Mouse (Mus musculus) ES-E14 (cell line): Measurements from ENCODE around the gene Brap. TPM values are rescaled to one million over a fixed set of nuclear protein-coding genes. Genes with fewer than 3 reads are reported as not detected.

Experiments used
- DNase-seq: peaks from one replicate; pipeline ENCODE4 v3.0.0-alpha.2; 2013; ENCODE audit warnings: low read depth, low spot score
- H3K27ac ChIP-seq: 2 replicates; pipeline ENCODE4 v1.5.1; 2012; ENCODE audit warnings: low read depth, mild to moderate bottlenecking, low read length, moderate library complexity, mixed read lengths; ENCODE audit not compliant: poor library complexity, insufficient read depth, severe bottlenecking
- H3K36me3 ChIP-seq: 2 replicates; pipeline ENCODE4 v1.6.1; 2012; ENCODE audit warnings: mild to moderate bottlenecking, low read length, moderate library complexity, mixed read lengths; ENCODE audit not compliant: control insufficient read depth, poor library complexity, insufficient read depth, severe bottlenecking
- H3K4me1 ChIP-seq, 2 experiments: fragments of 150-350 bp in 1 of 2; sonication (generic) in 1 of 2; 2 replicates each; pipeline ENCODE4 v1.6.1; 2012; ENCODE audit warnings: low read length in 2 of 2, mild to moderate bottlenecking in 1 of 2, mixed read lengths in 1 of 2; ENCODE audit not compliant: control insufficient read depth in 2 of 2, insufficient read depth in 2 of 2, poor library complexity in 1 of 2
- H3K4me3 ChIP-seq, 2 experiments: fragments of 150-350 bp in 1 of 2; sonication (generic) in 1 of 2; 2 replicates each; pipeline ENCODE4 v1.5.1; 2012; ENCODE audit warnings: low read length in 2 of 2, low read depth in 1 of 2, mild to moderate bottlenecking in 1 of 2, mixed read lengths in 1 of 2; ENCODE audit not compliant: insufficient read depth in 1 of 2, poor library complexity in 1 of 2, severe bottlenecking in 1 of 2
- H3K9ac ChIP-seq: 2 replicates; pipeline ENCODE4 v1.6.1; 2012; ENCODE audit warnings: low read depth, mild to moderate bottlenecking, low read length, mixed read lengths; ENCODE audit not compliant: poor library complexity, insufficient read depth, severe bottlenecking
- H3K9me3 ChIP-seq: fragments of 150-350 bp; sonication (generic); 2 replicates; pipeline ENCODE4 v1.6.1; 2012; ENCODE audit warnings: low read depth, mild to moderate bottlenecking, low read length; ENCODE audit not compliant: control insufficient read depth, insufficient read depth
- CHD2 ChIP-seq: IDR thresholded peaks from 2 replicates; pipeline ENCODE4 v1.6.1; 2014; ENCODE audit warnings: mild to moderate bottlenecking, low read depth, low read length, inconsistent platforms
- HCFC1 ChIP-seq: IDR thresholded peaks from 2 replicates; pipeline ENCODE4 v1.6.1; 2012; ENCODE audit warnings: low read length, inconsistent platforms, borderline replicate concordance; ENCODE audit not compliant: insufficient read depth
- MAFK ChIP-seq: IDR thresholded peaks from 2 replicates; pipeline ENCODE4 v1.6.1; 2014; ENCODE audit warnings: mild to moderate bottlenecking, low read depth, low read length, inconsistent platforms; ENCODE audit not compliant: insufficient read depth
- ZC3H11A ChIP-seq: IDR thresholded peaks from 2 replicates; pipeline ENCODE4 v1.6.1; 2012; ENCODE audit warnings: low read depth, mild to moderate bottlenecking, inconsistent platforms, low read length, borderline replicate concordance
- ZNF384 ChIP-seq: IDR thresholded peaks from 2 replicates; pipeline ENCODE4 v1.6.1; 2012; ENCODE audit warnings: low read depth, low read length, inconsistent platforms
- in situ Hi-C, 2 experiments: fragments of 600-800 bp; cut with MboI; formaldehyde crosslinking; loops; one replicate each; pipeline ENCODE4 v1.15.1; 2025; ENCODE audit warnings: low sequenced_read_pairs in 2 of 2, inconsistent platforms in 1 of 2; ENCODE audit not compliant: unreplicated experiment in 2 of 2
- total RNA-seq: library from RNA; depleted of rRNA; stranded (reverse); fragments of 300-350 nt; gene quantifications from 2 replicates; pipeline ENCODE4 v1.2.3, GENCODE M21; 2012

Brap gene
- total RNA-seq, 1 experiment = 31.8 TPM

- TF ChIP-seq ZC3H11A (no peak), CHD2 (no peak), MAFK (no peak), HCFC1 (no peak), ZNF384 (no peak)
- no peak for DNase-seq
- Histone ChIP-seq H3K36me3 (no peaks in the 10 kb centered on the region), H3K9ac (peak overlapping the region; percentile 31; the same call in 1 of the 2 replicates), H3K4me1 (peaks cover 10 to 12% of the 10 kb centered on the region in 2 experiments), H3K9me3 (no peaks in the 10 kb centered on the region), H3K27ac (no peak overlapping the region), H3K4me3 (0 out of 4 replicates have a peak overlapping the region, but pooled peaks of 1 of the 2 experiments have one; percentile 13)
- in situ Hi-C loops = no loop called here
Observed at GRCm38 (mm10) chr5:121700496-121700895, 40.1 kb downstream of the Brap start.

DNA sequence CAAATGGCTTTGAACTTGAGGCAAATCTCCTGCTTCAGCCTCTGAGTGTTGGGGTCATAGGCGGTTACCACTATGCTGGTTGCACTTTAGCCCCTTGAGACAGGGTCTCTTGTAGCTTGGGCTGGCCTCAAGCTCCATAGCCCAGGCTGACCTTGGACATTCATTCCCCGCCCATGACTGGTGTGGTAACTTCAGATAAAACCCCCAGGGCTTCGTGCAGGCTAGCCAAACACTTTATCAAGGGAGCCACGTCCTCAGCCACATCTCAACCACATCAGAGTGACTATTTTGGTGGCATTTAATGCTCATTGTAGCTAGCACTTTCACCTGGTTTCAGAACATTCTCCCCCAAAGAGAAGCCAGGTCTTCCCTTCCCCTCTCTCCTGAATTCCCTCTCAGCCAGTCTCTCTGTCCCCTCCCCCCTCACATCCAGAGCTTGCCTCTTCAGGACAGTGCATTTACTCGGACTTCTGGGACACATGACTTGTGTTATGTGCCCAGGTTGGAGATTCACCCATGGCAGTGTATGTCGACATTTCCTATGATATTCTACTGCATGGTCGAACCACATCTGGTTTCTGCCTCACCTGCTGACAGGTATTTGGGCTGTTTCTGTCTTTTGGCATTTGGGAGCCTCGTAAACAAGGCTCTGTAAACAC is 40.9 kb downstream of the Brap start:
- DNase-seq = no peak
- in situ Hi-C loops = no loop called here
- no peak overlapping the region; the same call in 1 of the 2 replicates for H3K9ac ChIP-seq
- peaks cover 10 to 12% of the 10 kb centered on the region in 2 experiments for H3K4me1 ChIP-seq
- no peaks in the 10 kb centered on the region for H3K9me3 ChIP-seq
- H3K36me3 ChIP-seq = no peaks in the 10 kb centered on the region
- H3K4me3 ChIP-seq = no peak overlapping the region
- no peak overlapping the region for H3K27ac ChIP-seq
- TF ChIP-seq ZC3H11A = no peak
- no peak for TF ChIP-seq MAFK
- no peak for TF ChIP-seq CHD2
- no peak for TF ChIP-seq ZNF384
- no peak for TF ChIP-seq HCFC1

DNA sequence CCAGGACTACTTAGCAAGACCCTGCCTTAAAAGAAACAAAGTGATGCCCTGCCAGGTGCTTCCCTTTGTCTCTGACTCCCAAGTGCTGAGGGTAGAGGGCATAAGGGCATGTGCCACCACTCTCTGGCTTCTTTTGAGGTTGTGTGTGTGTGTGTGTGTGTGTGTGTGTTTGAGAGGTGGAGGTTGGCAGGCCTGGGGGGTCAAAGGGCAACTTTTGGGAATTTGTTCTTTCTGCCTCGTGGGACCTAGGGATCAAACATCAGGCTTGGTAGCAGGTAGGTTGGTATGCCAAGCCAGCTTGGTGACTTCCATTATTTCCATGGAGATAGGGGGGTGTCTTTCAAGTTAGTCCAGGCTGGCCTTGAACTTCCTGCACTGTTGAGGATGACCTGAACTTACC is 43.0 kb downstream of the Brap start:
- Histone ChIP-seq H3K4me1 (peaks cover 10 to 12% of the 10 kb centered on the region in 2 experiments), H3K9ac (no peak overlapping the region), H3K36me3 (no peaks in the 10 kb centered on the region), H3K4me3 (no peak overlapping the region), H3K27ac (no peak overlapping the region), H3K9me3 (no peaks in the 10 kb centered on the region)
- DNase-seq = no peak
- in situ Hi-C loops = no loop called here
- TF ChIP-seq CHD2 = no peak
- TF ChIP-seq ZNF384 = no peak
- TF ChIP-seq ZC3H11A = no peak
- TF ChIP-seq MAFK = no peak
- TF ChIP-seq HCFC1 = no peak

DNA sequence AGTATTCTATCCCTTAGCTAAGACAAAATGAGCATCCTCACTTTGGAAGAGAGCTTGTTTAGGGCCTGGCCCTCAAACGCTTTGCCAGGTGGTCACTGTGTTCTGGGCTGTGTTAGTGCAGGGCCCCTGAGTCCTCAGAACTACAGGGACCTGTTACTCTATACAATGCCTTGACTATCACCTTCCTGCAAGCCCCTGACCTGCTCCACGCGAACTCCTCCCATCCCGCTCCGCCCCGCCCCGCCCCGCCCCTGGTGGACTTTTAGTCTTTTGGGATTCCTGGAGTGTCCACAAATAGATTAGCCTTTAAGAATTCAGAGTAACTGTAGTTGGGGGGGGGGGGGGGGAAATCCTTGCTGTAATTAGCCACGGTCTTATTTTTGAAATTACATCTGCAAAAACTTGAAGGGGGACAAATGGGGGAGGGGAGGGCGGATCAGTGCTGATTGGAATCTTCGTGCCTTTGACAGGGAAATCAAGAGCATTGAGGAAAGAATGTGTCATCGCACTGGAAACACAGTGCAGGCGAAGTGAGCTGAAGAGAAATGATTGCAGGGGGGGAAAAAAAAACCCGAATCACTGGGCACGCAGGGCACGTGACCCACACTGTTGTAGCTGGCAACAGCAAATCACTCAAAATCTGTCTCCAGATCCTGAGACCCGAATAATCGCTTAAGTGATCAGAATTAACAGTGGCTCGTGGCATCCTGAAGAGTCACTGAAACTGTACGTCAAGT is 44.3 kb downstream of the Brap start:
- no peaks in the 10 kb centered on the region for H3K36me3 ChIP-seq
- TF ChIP-seq ZC3H11A = no peak
- TF ChIP-seq ZNF384 = peak; percentile 48; the same call in 1 of the 2 replicates
- TF ChIP-seq CHD2 = no peak
- no peaks in the 10 kb centered on the region for H3K9me3 ChIP-seq
- 0 out of 2 replicates have a peak overlapping the region, but pooled peaks have one; percentile 29 for H3K9ac ChIP-seq
- H3K4me3 ChIP-seq = peak overlapping the region in 1 of 2 experiments; percentile 41; a peak in 2 of 4 replicates
- in situ Hi-C loops = no loop called here
- H3K4me1 ChIP-seq = peaks cover 10 to 12% of the 10 kb centered on the region in 2 experiments
- H3K27ac ChIP-seq = no peak overlapping the region; the same call in 1 of the 2 replicates
- DNase-seq = no peak
